Mouse (Mus musculus) cortical plate, adult 2 months (tissue): ENCODE data around the gene Rbm4b.

Source experiments
- CTCF ChIP-seq: fragments of 200-500 bp; IDR thresholded peaks from 2 replicates; pipeline ENCODE4 v1.5.1; 2011; ENCODE audit warnings: mild to moderate bottlenecking, control low read depth, low read length; ENCODE audit not compliant: insufficient read depth; ENCODE audit errors: extremely low read depth
- POLR2A ChIP-seq: fragments of 200-500 bp; IDR thresholded peaks from 2 replicates; pipeline ENCODE4 v1.6.1; 2011; ENCODE audit warnings: mild to moderate bottlenecking, low read length, control low read depth; ENCODE audit not compliant: insufficient read depth; ENCODE audit errors: extremely low read depth

DNA sequence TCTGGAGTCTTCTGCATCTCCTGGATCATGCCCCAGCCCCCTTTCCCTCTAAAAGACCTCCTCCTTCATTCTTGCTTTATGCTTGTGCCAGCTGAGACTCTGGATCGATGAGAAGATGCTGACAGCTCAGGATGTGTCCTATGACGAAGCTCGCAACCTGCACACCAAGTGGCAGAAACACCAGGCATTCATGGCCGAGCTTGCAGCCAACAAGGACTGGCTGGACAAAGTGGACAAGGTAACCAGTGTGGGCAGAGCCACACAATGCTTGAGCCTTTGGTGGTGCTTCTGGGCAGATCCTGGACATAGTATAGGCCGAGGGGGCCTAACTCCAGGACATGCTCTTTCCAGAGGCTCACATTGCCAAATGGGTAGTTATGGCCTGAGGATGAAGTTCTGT, 16.5 kb upstream of the Rbm4b start:
- no peak for TF ChIP-seq POLR2A
- TF ChIP-seq CTCF, result no peak
